Mouse (Mus musculus) heart, postnatal 36 days (tissue): Measurements from ENCODE around the gene Ky. TPM values are rescaled to one million over a fixed set of nuclear protein-coding genes. Genes with fewer than 3 reads are reported as not detected.

ENCODE experiments used
- DNase-seq, 2 experiments: peaks; one replicate each; pipeline ENCODE4 v3.0.0; 2021 to 2022
- intact Hi-C: fragments of 180-260 bp; cut with DNase I; formaldehyde crosslinking; loops from one replicate; pipeline ENCODE4 v1.15.1; 2025
- total RNA-seq, 2 experiments: library from RNA; stranded (reverse); gene quantifications; 2 replicates each; pipeline ENCODE4 v1.2.3; 2021

The Ky gene
- total RNA-seq, 2 experiments from 2014 or later, result 9.0 to 21.8 TPM

DNA sequence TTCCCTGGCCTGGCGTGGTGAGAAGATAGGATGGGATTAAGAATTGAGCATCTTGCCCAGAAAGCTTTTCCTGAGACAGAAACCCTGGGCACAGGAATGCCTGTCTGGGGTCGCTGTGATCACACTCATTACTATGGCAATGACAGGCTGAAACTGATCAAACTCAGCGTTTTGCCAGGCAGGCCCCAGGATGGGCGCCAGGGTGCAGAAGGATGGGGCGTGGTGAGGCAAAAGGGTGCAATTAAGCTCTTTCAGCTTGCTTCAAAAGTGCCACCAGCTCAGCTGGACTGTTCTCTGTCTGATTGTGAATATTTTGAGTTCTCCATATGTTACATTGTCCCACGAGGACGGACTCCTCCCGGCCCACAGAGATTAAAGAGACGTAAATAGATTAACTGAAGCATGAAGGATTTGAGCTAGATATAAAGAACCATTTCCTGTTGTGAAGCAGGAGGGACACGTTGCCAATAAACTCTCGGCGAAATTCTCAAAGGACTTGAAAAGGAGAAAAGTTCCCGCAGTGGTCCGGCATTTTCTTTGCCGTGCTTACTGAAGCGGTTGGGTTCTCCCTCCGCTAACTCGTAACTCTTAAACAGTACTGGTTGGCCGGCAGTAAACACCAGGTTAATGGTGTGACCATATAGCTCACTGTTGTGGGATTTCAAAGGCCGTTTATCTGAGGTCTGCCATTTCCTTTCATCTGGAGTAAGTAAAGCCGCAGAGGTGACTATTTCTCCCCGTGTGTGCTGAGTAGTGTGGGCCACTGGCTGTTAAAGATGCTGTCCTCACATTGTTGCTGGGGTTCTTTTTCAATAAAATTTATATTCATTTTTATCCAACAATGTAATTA lies 40.1 kb downstream of the Ky start:
- intact Hi-C loops, result loop anchor here (1.0 to 10.0 kb wide), 3 partner anchors 53 to 1231 kb away; no protein-coding TSS in a partner anchor
- no peak for DNase-seq

- DNase-seq, result no peak
- intact Hi-C loops, result loop anchor here (5.0 to 10.0 kb wide), 2 partner anchors 54 to 1232 kb away; no protein-coding TSS in a partner anchor
These were observed 40.9 kb downstream of the Ky start for GRCm38 (mm10) chr9:102546256-102547027.

GRCm38 (mm10) chr9:102547028-102547354 lies 41.4 kb downstream of the Ky start:
- intact Hi-C loops, result loop anchor here (5.0 to 10.0 kb wide), 2 partner anchors 55 to 1232 kb away; no protein-coding TSS in a partner anchor
- no peak for DNase-seq

DNA sequence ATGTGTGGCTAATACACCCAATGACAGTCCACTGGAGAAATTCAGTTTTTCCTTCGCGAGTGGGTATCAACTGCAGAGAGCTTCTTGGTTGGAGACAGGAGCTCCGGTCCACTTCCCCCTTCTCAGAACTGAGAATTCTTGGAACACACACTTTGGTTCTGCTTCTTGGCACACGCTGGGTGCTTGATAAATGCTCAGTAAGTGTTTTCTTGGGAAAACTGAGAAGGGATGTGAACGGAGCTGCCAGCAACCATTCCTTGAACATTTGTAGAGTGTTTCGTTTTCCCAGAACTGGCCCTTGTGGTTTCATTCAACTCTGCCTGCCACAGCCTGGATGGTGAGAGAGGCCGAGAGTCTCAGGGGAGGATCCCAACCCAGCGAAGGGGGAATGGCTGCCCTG lies 43.7 kb downstream of the Ky start:
- intact Hi-C loops, result loop anchor here (5.0 to 10.0 kb wide), 2 partner anchors 57 to 1234 kb away; no protein-coding TSS in a partner anchor
- DNase-seq, result no peak

- intact Hi-C loops, result no loop called here
- DNase-seq, result no peak
These were observed 46.2 kb downstream of the Ky start for GRCm38 (mm10) chr9:102551771-102552170.

GRCm38 (mm10) chr9:102553781-102554180 lies 48.2 kb downstream of the Ky start:
- intact Hi-C loops, result no loop called here
- no peak for DNase-seq

GRCm38 (mm10) chr9:102558463-102558862 lies 52.9 kb downstream of the Ky start:
- intact Hi-C loops, result no loop called here
- no peak for DNase-seq

- intact Hi-C loops, result no loop called here
- no peak for DNase-seq
These were observed 67.3 kb downstream of the Ky start for GRCm38 (mm10) chr9:102572888-102573287.

DNA sequence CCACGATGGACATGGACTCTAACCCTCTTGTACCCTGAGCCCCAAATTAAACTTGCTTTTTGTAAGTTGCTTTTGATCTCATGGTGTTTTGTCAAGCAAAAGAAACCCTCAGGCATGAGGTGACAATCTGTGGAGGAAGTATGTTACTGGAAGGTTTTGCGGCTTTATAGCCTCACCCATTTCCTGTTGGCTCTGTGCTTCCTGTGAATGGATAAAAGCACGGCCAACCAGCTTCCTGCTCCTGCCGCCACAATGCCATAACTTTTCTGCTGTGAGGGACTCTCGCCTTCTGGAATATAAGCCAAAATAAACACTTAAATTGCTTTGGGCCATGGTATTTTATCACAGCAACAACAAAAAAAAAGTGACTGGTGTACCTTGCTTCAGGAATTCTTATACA lies 71.9 kb downstream of the Ky start:
- intact Hi-C loops, result no loop called here
- no peak for DNase-seq

- no peak for DNase-seq
- intact Hi-C loops, result no loop called here
These were observed 76.4 kb downstream of the Ky start for GRCm38 (mm10) chr9:102581921-102582469.

GRCm38 (mm10) chr9:102587347-102587746 lies 81.8 kb downstream of the Ky start:
- no peak for DNase-seq
- intact Hi-C loops, result no loop called here

DNA sequence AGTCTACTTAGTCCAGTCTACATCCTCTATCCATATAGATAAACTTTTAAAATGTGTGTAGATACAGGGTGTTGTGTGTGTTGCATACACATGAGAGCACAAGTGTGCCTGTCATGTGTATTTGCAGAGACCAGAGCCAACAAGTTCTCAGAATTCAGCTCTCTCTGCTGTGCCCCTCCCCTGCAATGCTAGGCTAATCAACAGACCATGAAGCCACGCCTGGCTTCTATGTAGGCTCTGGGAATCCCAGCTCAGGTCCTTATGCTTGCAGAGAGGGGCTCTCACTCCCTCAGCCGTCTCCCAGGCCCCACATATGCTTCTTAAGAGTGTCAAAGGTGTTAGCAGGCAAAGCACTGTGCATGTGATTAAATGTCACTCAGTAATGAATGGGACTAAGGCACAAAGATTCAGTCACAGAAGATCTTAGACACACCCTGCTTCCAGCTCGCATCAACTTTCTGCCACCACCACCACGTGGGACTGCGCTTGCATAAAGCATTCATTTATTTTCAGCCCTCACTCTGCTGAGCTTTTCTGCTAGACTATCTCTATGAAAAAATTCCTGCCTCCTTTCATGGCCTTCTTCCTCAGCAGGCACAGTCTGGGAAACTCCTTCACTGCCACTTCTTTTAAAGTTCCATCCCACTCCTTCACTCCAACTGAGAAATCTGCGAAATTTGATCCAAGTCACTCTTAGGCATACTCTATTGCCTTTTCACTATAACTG lies 89.3 kb downstream of the Ky start:
- intact Hi-C loops, result no loop called here
- DNase-seq, result no peak

Other genes with a start within 250 kb of the Ky start
- 10 to 100 TPM; 15.5 to 22.4 TPM for gene Ephb1, start 151.1 kb upstream of the Ky start, total RNA-seq
- 100 to 1,000 TPM; 341 to 347 TPM for gene Anapc13, start 120.5 kb downstream of the Ky start, total RNA-seq
- gene Cep63, start 120.8 kb downstream of the Ky start, total RNA-seq, result 10 to 100 TPM; 53.0 to 53.1 TPM
- 10 to 100 TPM; 67.5 to 79.0 TPM for gene Amotl2, start 210.9 kb downstream of the Ky start, total RNA-seq